Mouse (Mus musculus) thymus, adult 2 months (tissue): Measurements from ENCODE around the gene Ogg1.
"Not testable (repeated sequence)": the region's sequence is repeated elsewhere in the genome, so short reads cannot be mapped to it uniquely, and the experiment has no call there.

Experiments used
- CTCF ChIP-seq: fragments of 200-500 bp; IDR thresholded peaks from 2 replicates; pipeline ENCODE4 v1.5.1; 2012; ENCODE audit warnings: mild to moderate bottlenecking, control low read depth, low read length, moderate library complexity, borderline replicate concordance; ENCODE audit not compliant: control insufficient read depth, poor library complexity, insufficient read depth; ENCODE audit errors: extremely low read depth
- POLR2A ChIP-seq: fragments of 200-500 bp; IDR thresholded peaks from 2 replicates; pipeline ENCODE4 v1.6.1; 2012; ENCODE audit warnings: mild to moderate bottlenecking, low read length, control low read depth, moderate library complexity; ENCODE audit not compliant: control insufficient read depth, poor library complexity, insufficient read depth; ENCODE audit errors: extremely low read depth

DNA sequence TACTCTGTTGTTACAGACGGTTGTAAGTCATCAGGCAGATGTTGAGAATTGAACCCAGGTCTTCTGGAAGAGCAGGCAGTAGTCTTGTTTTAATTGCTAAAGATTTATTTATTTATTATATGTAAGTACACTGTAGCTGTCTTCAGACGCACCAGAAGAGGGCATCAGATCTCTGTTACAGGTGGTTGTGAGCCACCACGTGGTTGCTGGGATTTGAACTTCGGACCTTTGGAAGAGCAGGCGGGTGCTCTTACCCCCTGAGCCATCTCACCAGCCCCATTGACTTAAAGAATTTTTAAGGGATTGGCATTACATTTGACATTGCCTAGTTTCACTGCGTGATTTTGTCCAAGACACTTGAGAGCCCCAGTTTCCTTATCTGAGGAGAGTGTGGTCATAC is 6.0 kb downstream of the Ogg1 start:
- not testable (repeated sequence) for TF ChIP-seq CTCF, POLR2A
